Mouse (Mus musculus): Measurements from ENCODE around the gene Prrt1.

GRCm38 (mm10) chr17:34626773-34627092 is 2.6 kb upstream of the Prrt1 start:
- TF ChIP-seq POLR2A (IDR thresholded peaks at IDR 0.05; ENCODE audit: control insufficient read depth in 1 of 2, insufficient read depth in 1 of 2, low read depth in 1 of 2, low read length in 2 of 2, poor library complexity in 1 of 2) (no peak), NRF1 (IDR thresholded peaks at IDR 0.05; ENCODE audit: insufficient read depth, low read depth, low read length, poor library complexity, severe bottlenecking) (no peak), TAL1 (IDR thresholded peaks at IDR 0.05; ENCODE audit: low read length) (no peak), MAFK (IDR thresholded peaks at IDR 0.05; ENCODE audit: borderline replicate concordance, low read depth, low read length) (no peak), USF2 (IDR thresholded peaks at IDR 0.05; ENCODE audit: borderline replicate concordance in 1 of 2, insufficient read depth in 1 of 2, low read depth in 1 of 2, low read length in 2 of 2) (no peak)

Measured in MEL (cell line).